Mouse (Mus musculus) kidney, embryonic 16.5 days (tissue): ENCODE data around the gene Gm30083. TPM values are rescaled to one million over a fixed set of nuclear protein-coding genes. Genes with fewer than 3 reads are reported as not detected.

Experiments used
- ATAC-seq: fragments of 200-750 bp; cut with Nextera tagmentation; 2 replicates; pipeline ENCODE4 v1.8.0; 2017; ENCODE audit warnings: moderate TSS enrichment; ENCODE audit not compliant: low FRiP score, low TSS enrichment
- H3K27ac ChIP-seq: fragments of 300-500 bp; sonication (generic); 2 replicates; pipeline ENCODE4 v1.5.1; 2014; ENCODE audit warnings: low read length
- H3K27me3 ChIP-seq: fragments of 300-500 bp; sonication (generic); 2 replicates; pipeline ENCODE4 v1.6.1; 2014; ENCODE audit warnings: low read length, control low read depth, mixed read lengths; ENCODE audit not compliant: insufficient read depth
- H3K36me3 ChIP-seq: fragments of 300-500 bp; sonication (generic); 2 replicates; pipeline ENCODE4 v1.6.1; 2014; ENCODE audit warnings: low read length, control low read depth, mixed read lengths; ENCODE audit not compliant: insufficient read depth
- H3K4me1 ChIP-seq: fragments of 300-500 bp; sonication (generic); 2 replicates; pipeline ENCODE4 v1.6.1; 2014; ENCODE audit warnings: low read length, control low read depth, mixed read lengths; ENCODE audit not compliant: insufficient read depth
- H3K4me2 ChIP-seq: fragments of 300-500 bp; sonication (generic); replicated peaks from 2 replicates; pipeline ENCODE4 v1.6.1; 2014; ENCODE audit warnings: low read depth, low read length
- H3K4me3 ChIP-seq: fragments of 300-500 bp; sonication (generic); 2 replicates; pipeline ENCODE4 v1.5.1; 2014; ENCODE audit warnings: mild to moderate bottlenecking, low read length
- H3K9ac ChIP-seq: fragments of 300-500 bp; sonication (generic); replicated peaks from 2 replicates; pipeline ENCODE4 v1.6.1; 2014; ENCODE audit warnings: low read length
- H3K9me3 ChIP-seq: fragments of 300-500 bp; sonication (generic); 2 replicates; pipeline ENCODE4 v1.6.1; 2016; ENCODE audit warnings: low read length, control low read depth
- WGBS: fragments of 180-500 bp; shearing (Covaris S2); extraction: QIAGEN DNeasy Blood & Tissue Kit; methylation state at CpG from one replicate; pipeline ENCODE4 v1.1.7; 2014; 5-methylcytosine and 5-hydroxymethylcytosine counted together
- polyA plus RNA-seq: library from polyadenylated mRNA; unstranded; fragments of >200 nt; fragmentation: Nextera tagmentation; extraction: Ambion mirVana; gene quantifications from 2 replicates; pipeline ENCODE4 v1.2.1, GENCODE M21; 2015

The Gm30083 gene
- polyA plus RNA-seq, 1 experiment from 2014 or later = not detected

- Histone ChIP-seq H3K27me3 (peaks cover 8% of the 10 kb centered on the region; the same call in 1 of the 2 replicates), H3K4me1 (no peaks in the 10 kb centered on the region), H3K4me2 (no peak overlapping the region), H3K27ac (no peak overlapping the region), H3K36me3 (no peaks in the 10 kb centered on the region), H3K9me3 (no peaks in the 10 kb centered on the region), H3K4me3 (no peak overlapping the region), H3K9ac (no peak overlapping the region)
- ATAC-seq = no peak
- 50% methylated on average over 7 of the region's 7 CpGs for WGBS
Observed at GRCm38 (mm10) chr14:33972679-33973078, 42.3 kb downstream of the Gm30083 start.

- WGBS = 76% methylated on average over 7 of the region's 7 CpGs
- no peak for ATAC-seq
- no peak overlapping the region for H3K4me3 ChIP-seq
- H3K36me3 ChIP-seq = no peaks in the 10 kb centered on the region
- no peaks in the 10 kb centered on the region for H3K27me3 ChIP-seq
- no peak overlapping the region for H3K4me2 ChIP-seq
- no peaks in the 10 kb centered on the region for H3K4me1 ChIP-seq
- no peak overlapping the region for H3K9ac ChIP-seq
- no peaks in the 10 kb centered on the region for H3K9me3 ChIP-seq
- no peak overlapping the region for H3K27ac ChIP-seq
Observed at GRCm38 (mm10) chr14:33965675-33966074, 49.3 kb downstream of the Gm30083 start.

GRCm38 (mm10) chr14:33959341-33959740 lies 55.6 kb downstream of the Gm30083 start:
- ATAC-seq = no peak

GRCm38 (mm10) chr14:33958841-33959240 lies 56.1 kb downstream of the Gm30083 start:
- no peak overlapping the region for H3K4me3 ChIP-seq
- no peak overlapping the region for H3K9ac ChIP-seq
- no peak overlapping the region for H3K27ac ChIP-seq
- 68% methylated on average over 3 of the region's 3 CpGs for WGBS
- no peaks in the 10 kb centered on the region for H3K36me3 ChIP-seq
- no peaks in the 10 kb centered on the region for H3K4me1 ChIP-seq
- H3K9me3 ChIP-seq = no peaks in the 10 kb centered on the region
- ATAC-seq = no peak
- no peak overlapping the region for H3K4me2 ChIP-seq
- H3K27me3 ChIP-seq = no peaks in the 10 kb centered on the region

More at GRCm38 (mm10) chr14:33959341-33959740, 55.6 kb downstream of the Gm30083 start:
- Histone ChIP-seq H3K4me1 (no peaks in the 10 kb centered on the region), H3K9me3 (no peaks in the 10 kb centered on the region), H3K36me3 (no peaks in the 10 kb centered on the region), H3K9ac (no peak overlapping the region), H3K4me3 (no peak overlapping the region), H3K27ac (no peak overlapping the region), H3K4me2 (no peak overlapping the region), H3K27me3 (no peaks in the 10 kb centered on the region)
- 12% methylated on average over 9 of the region's 9 CpGs for WGBS

- no peak overlapping the region for H3K9ac ChIP-seq
- no peak for ATAC-seq
- no peak overlapping the region for H3K27ac ChIP-seq
- no peaks in the 10 kb centered on the region for H3K36me3 ChIP-seq
- H3K27me3 ChIP-seq = no peaks in the 10 kb centered on the region
- no peaks in the 10 kb centered on the region for H3K9me3 ChIP-seq
- WGBS = 89% methylated on average over 4 of the region's 4 CpGs
- no peak overlapping the region for H3K4me3 ChIP-seq
- no peak overlapping the region for H3K4me2 ChIP-seq
- no peaks in the 10 kb centered on the region for H3K4me1 ChIP-seq
Observed at GRCm38 (mm10) chr14:33958186-33958585, 56.8 kb downstream of the Gm30083 start.

GRCm38 (mm10) chr14:33956055-33956454 lies 58.9 kb downstream of the Gm30083 start:
- Histone ChIP-seq H3K36me3 (no peaks in the 10 kb centered on the region), H3K9me3 (no peaks in the 10 kb centered on the region), H3K9ac (no peak overlapping the region), H3K27me3 (no peaks in the 10 kb centered on the region), H3K4me1 (no peaks in the 10 kb centered on the region), H3K4me2 (no peak overlapping the region), H3K4me3 (no peak overlapping the region), H3K27ac (no peak overlapping the region)
- WGBS = 84% methylated on average over 13 of the region's 13 CpGs
- ATAC-seq = no peak

- no peaks in the 10 kb centered on the region for H3K27me3 ChIP-seq
- no peaks in the 10 kb centered on the region for H3K36me3 ChIP-seq
- no peak within 1 kb of the TSS for H3K4me3 ChIP-seq
- H3K9me3 ChIP-seq = no peaks in the 10 kb centered on the region
- no peaks in the 10 kb centered on the region for H3K4me1 ChIP-seq
- H3K4me2 ChIP-seq = no peak within 1 kb of the TSS
- no peak within 1 kb of the TSS for H3K27ac ChIP-seq
- no peak within 1 kb of the TSS for H3K9ac ChIP-seq
- 90% methylated on average over 5 of the region's 5 CpGs for WGBS
- ATAC-seq = no peak
Observed at GRCm38 (mm10) chr14:33953761-33954160, 61.2 kb downstream of the Gm30083 start, which contains the start of gene Rbp3. Gene Rbp3 (plus strand): TSS chr14:33954003.

- H3K36me3 ChIP-seq = no peaks in the 10 kb centered on the region
- WGBS = 63% methylated on average over 6 of the region's 6 CpGs
- H3K27ac ChIP-seq = no peak overlapping the region
- H3K27me3 ChIP-seq = no peaks in the 10 kb centered on the region
- no peak overlapping the region for H3K9ac ChIP-seq
- no peaks in the 10 kb centered on the region for H3K9me3 ChIP-seq
- H3K4me2 ChIP-seq = no peak overlapping the region
- ATAC-seq = no peak
- H3K4me3 ChIP-seq = no peak overlapping the region
- no peaks in the 10 kb centered on the region for H3K4me1 ChIP-seq
Observed at GRCm38 (mm10) chr14:33952233-33952981, 62.6 kb downstream of the Gm30083 start.

- Histone ChIP-seq H3K36me3 (no peaks in the 10 kb centered on the region), H3K27ac (no peak overlapping the region), H3K27me3 (no peaks in the 10 kb centered on the region), H3K4me3 (no peak overlapping the region), H3K9ac (no peak overlapping the region), H3K4me2 (no peak overlapping the region), H3K4me1 (no peaks in the 10 kb centered on the region), H3K9me3 (no peaks in the 10 kb centered on the region)
- no peak for ATAC-seq
- WGBS = 72% methylated on average over 6 of the region's 6 CpGs
Observed at GRCm38 (mm10) chr14:33946125-33946524, 68.9 kb downstream of the Gm30083 start.

- Histone ChIP-seq H3K4me1 (no peaks in the 10 kb centered on the region), H3K9me3 (no peaks in the 10 kb centered on the region), H3K4me3 (no peak overlapping the region), H3K9ac (no peak overlapping the region), H3K36me3 (no peaks in the 10 kb centered on the region), H3K27me3 (no peaks in the 10 kb centered on the region), H3K27ac (no peak overlapping the region), H3K4me2 (no peak overlapping the region)
- ATAC-seq = no peak
- 73% methylated on average over 5 of the region's 5 CpGs for WGBS
Observed at GRCm38 (mm10) chr14:33942222-33942621, 72.8 kb downstream of the Gm30083 start.
